Mouse (Mus musculus) bone marrow, adult 2 months (tissue): ENCODE data around the gene Mat2b.

Source experiments
- CTCF ChIP-seq: fragments of 200-500 bp; IDR thresholded peaks from 2 replicates; pipeline ENCODE4 v1.5.1; 2011; ENCODE audit warnings: low read length, control low read depth; ENCODE audit not compliant: control insufficient read depth, insufficient read depth
- POLR2A ChIP-seq: fragments of 200-500 bp; IDR thresholded peaks from 2 replicates; pipeline ENCODE4 v1.6.1; 2011; ENCODE audit warnings: low read depth, mild to moderate bottlenecking, control low read depth, low read length, borderline replicate concordance; ENCODE audit not compliant: control insufficient read depth

DNA sequence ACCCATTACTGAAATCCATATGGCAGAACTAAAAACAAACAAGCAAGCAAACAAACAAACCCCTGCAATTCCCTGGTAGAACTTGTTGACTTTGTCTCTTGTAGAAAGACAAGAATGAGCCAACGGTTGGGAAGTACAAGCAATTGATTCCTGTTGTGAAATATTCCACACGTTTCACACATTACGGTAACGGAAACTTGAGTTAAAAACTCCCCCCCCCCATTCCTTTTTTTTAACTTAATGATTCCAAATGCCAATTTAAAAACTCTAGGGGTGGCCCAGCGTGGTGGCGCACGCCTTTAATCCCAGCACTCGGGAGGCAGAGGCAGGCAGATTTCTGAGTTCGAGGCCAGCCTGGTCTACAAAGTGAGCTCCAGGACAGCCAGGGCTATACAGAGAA lies at the start of gene Mat2b:
- TF ChIP-seq CTCF (no peak), POLR2A (no peak)
